Mouse (Mus musculus): ENCODE results near the gene Tspoap1.

Tspoap1 gene

GRCm38 (mm10) chr11:87760301-87761081 lies at the start of gene Tspoap1:
TSS of gene Tspoap1 (plus strand) at chr11:87760541.
- no peak for DNase-seq

GRCm38 (mm10) chr11:87712188-87712587 lies 48.2 kb upstream of the Tspoap1 start:
- no peak for DNase-seq

GRCm38 (mm10) chr11:87715999-87716398 lies 44.3 kb upstream of the Tspoap1 start:
- DNase-seq, result no peak

GRCm38 (mm10) chr11:87719526-87719925 lies 40.8 kb upstream of the Tspoap1 start:
- DNase-seq, result no peak

GRCm38 (mm10) chr11:87720324-87720723 lies 40.0 kb upstream of the Tspoap1 start:
- no peak for DNase-seq

GRCm38 (mm10) chr11:87720839-87721238 lies 39.5 kb upstream of the Tspoap1 start:
- DNase-seq, result no peak

GRCm38 (mm10) chr11:87722168-87722567 lies 38.2 kb upstream of the Tspoap1 start:
- DNase-seq, result no peak

- no peak for DNase-seq
These were observed 37.5 kb upstream of the Tspoap1 start for GRCm38 (mm10) chr11:87722891-87723290.

- no peak for DNase-seq
These were observed 34.8 kb upstream of the Tspoap1 start for GRCm38 (mm10) chr11:87725515-87725914.

GRCm38 (mm10) chr11:87725964-87726562 lies 34.3 kb upstream of the Tspoap1 start:
- no peak for DNase-seq

GRCm38 (mm10) chr11:87727021-87727420 lies 33.3 kb upstream of the Tspoap1 start:
- no peak for DNase-seq

- DNase-seq, result no peak
These were observed 32.9 kb upstream of the Tspoap1 start for GRCm38 (mm10) chr11:87727471-87727870.

- no peak for DNase-seq
These were observed 31.3 kb upstream of the Tspoap1 start for GRCm38 (mm10) chr11:87728850-87729592.

- no peak for DNase-seq
These were observed 30.7 kb upstream of the Tspoap1 start for GRCm38 (mm10) chr11:87729593-87730185.

GRCm38 (mm10) chr11:87730652-87731310 lies 29.6 kb upstream of the Tspoap1 start:
- DNase-seq, result no peak

- no peak for DNase-seq
These were observed 26.0 kb upstream of the Tspoap1 start for GRCm38 (mm10) chr11:87734346-87734745.

GRCm38 (mm10) chr11:87735691-87736090 lies 24.6 kb upstream of the Tspoap1 start:
- no peak for DNase-seq

GRCm38 (mm10) chr11:87736647-87737134 lies 23.6 kb upstream of the Tspoap1 start:
- DNase-seq, result peak; percentile 95

GRCm38 (mm10) chr11:87737175-87737740 lies 23.1 kb upstream of the Tspoap1 start, which contains the start of gene Supt4a:
TSS of gene Supt4a (plus strand) at chr11:87737552.
- DNase-seq, result peak; percentile 100

GRCm38 (mm10) chr11:87743691-87744090 lies 16.6 kb upstream of the Tspoap1 start:
- no peak for DNase-seq

GRCm38 (mm10) chr11:87744964-87745363 lies 15.4 kb upstream of the Tspoap1 start:
- no peak for DNase-seq

All from heart, adult 11 months (tissue).